In genomic region chr7:35056999-35057398, GRCm38 (mm10) we compare ENCODE assay signal across 7 mouse cellular contexts. TPM values are rescaled to one million over a fixed set of nuclear protein-coding genes. Genes with fewer than 3 reads are reported as not detected.
DNase-seq lines count a peak whose midpoint lies in the region; ATAC-seq and TF ChIP-seq lines count a peak whose summit lies in the region.

No protein-coding gene starts in this region.

- TF ChIP-seq POLR2A in small intestine, adult 2 months (IDR thresholded peaks at IDR 0.05; ENCODE audit: low read depth, low read length) = no peak

- no peak for TF ChIP-seq CTCF in small intestine, adult 2 months (IDR thresholded peaks at IDR 0.05; ENCODE audit: extremely low read depth, insufficient read length, insufficient replicate concordance, low read depth, low read length)

- 10% methylated on average over 10 of the region's 10 CpGs for WGBS in heart, embryonic 14.5 days
- WGBS in liver, embryonic 15.5 days (ENCODE audit: insufficient replicate concordance) = 3% methylated on average over 10 of the region's 10 CpGs
- 3% methylated on average over 10 of the region's 10 CpGs for WGBS in small intestine, adult 2 months

- H3K4me2 ChIP-seq in heart, embryonic 14.5 days (ENCODE audit: low read length) = peak overlapping the region; percentile 82
- H3K4me2 ChIP-seq in liver, embryonic 15.5 days = peak overlapping the region; percentile 88

- no peaks in the 10 kb centered on the region for H3K36me3 ChIP-seq in heart, embryonic 14.5 days (ENCODE audit: control insufficient read depth, insufficient read depth, low read length)
- 0 out of 2 replicates have a peak, but pooled peaks cover 6% of the 10 kb centered on the region for H3K36me3 ChIP-seq in liver, embryonic 15.5 days (replicated peaks)
- no peaks in the 10 kb centered on the region for H3K36me3 ChIP-seq in small intestine, adult 2 months (ENCODE audit: control insufficient read depth, insufficient read depth, low read length)

- H3K9ac ChIP-seq in heart, embryonic 14.5 days (ENCODE audit: low read length) = peak overlapping the region; percentile 92
- H3K9ac ChIP-seq in liver, embryonic 15.5 days = peak overlapping the region; percentile 65

- H3K27ac ChIP-seq in heart, embryonic 14.5 days (replicated peaks in 1 of 2; ENCODE audit: control insufficient read depth in 1 of 2, insufficient read depth in 1 of 2, low read depth in 2 of 2, low read length in 2 of 2) = peak overlapping the region; percentile 14 to 16; a peak in 2 of 4 replicates
- H3K27ac ChIP-seq in liver, embryonic 15.5 days (replicated peaks) = peak overlapping the region; percentile 87
- peak overlapping the region; percentile 85 for H3K27ac ChIP-seq in small intestine, adult 2 months (ENCODE audit: insufficient read depth, low read depth, low read length)

- H3K9me3 ChIP-seq in heart, embryonic 14.5 days (ENCODE audit: control insufficient read depth, low read length) = no peaks in the 10 kb centered on the region
- no peaks in the 10 kb centered on the region for H3K9me3 ChIP-seq in liver, embryonic 15.5 days (replicated peaks)

- no peaks in the 10 kb centered on the region for H3K27me3 ChIP-seq in heart, embryonic 14.5 days (ENCODE audit: control insufficient read depth, insufficient read depth, low read length)
- no peaks in the 10 kb centered on the region for H3K27me3 ChIP-seq in liver, embryonic 15.5 days
- H3K27me3 ChIP-seq in small intestine, adult 2 months (ENCODE audit: control insufficient read depth, insufficient read depth, low read length) = no peaks in the 10 kb centered on the region

- no peak for DNase-seq in embryo, embryonic 10 days (ENCODE audit: low spot score)
- DNase-seq in urinary bladder, postnatal 14 days (ENCODE audit: low spot score) = no peak

- peak; percentile 15 for ATAC-seq in CD4-positive, CD25-positive, alpha-beta regulatory T cell, adult 4 months
- peak; percentile 21 for ATAC-seq in activated CD4-positive, CD25-positive, alpha-beta regulatory T cell, adult 4 months
- ATAC-seq in heart, embryonic 14.5 days (ENCODE audit: insufficient number of reproducible peaks, insufficient read depth, low FRiP score, low read depth) = no peak
- no peak for ATAC-seq in liver, embryonic 15.5 days (ENCODE audit: insufficient read depth)

- peak overlapping the region; percentile 46 to 98 for H3K4me3 ChIP-seq in heart, embryonic 14.5 days (ENCODE audit: control insufficient read depth in 1 of 2, insufficient read depth in 1 of 2, low read depth in 1 of 2, low read length in 2 of 2)
- peak overlapping the region; percentile 93 for H3K4me3 ChIP-seq in liver, embryonic 15.5 days (replicated peaks)
- peak overlapping the region; percentile 94 for H3K4me3 ChIP-seq in small intestine, adult 2 months (ENCODE audit: low read depth, low read length)

- peaks cover 2 to 16% of the 10 kb centered on the region in 2 experiments; a peak in 3 of 4 replicates for H3K4me1 ChIP-seq in heart, embryonic 14.5 days (ENCODE audit: control insufficient read depth in 2 of 2, insufficient read depth in 2 of 2, low read length in 2 of 2)
- H3K4me1 ChIP-seq in liver, embryonic 15.5 days (replicated peaks) = peaks cover 38% of the 10 kb centered on the region
- H3K4me1 ChIP-seq in small intestine, adult 2 months (ENCODE audit: control insufficient read depth, insufficient read depth, insufficient read length, low read length) = peaks cover 3% of the 10 kb centered on the region; the same call in 1 of the 2 replicates

RNA-seq across cellular contexts. Expression of gene Cebpg, which starts 0.6 kb away (rescaled TPM):
- polyA plus RNA-seq in CD4-positive, CD25-positive, alpha-beta regulatory T cell, adult 4 months (2017; shearing (Covaris generic)) = 10 to 100 TPM in 1 of 2 experiments, 1 to 10 TPM in 1; 9.4 to 10.9 TPM
- polyA plus RNA-seq in activated CD4-positive, CD25-positive, alpha-beta regulatory T cell, adult 4 months (2017; shearing (Covaris generic)) = 1 to 10 TPM; 7.8 to 8.6 TPM
- polyA plus RNA-seq in heart, embryonic 14.5 days (2014; fragmentation: Nextera tagmentation; extraction: Ambion mirVana) = 15.7 and 18.3 TPM in 2 replicates
- polyA plus RNA-seq in liver, embryonic 15.5 days (2015; fragmentation: Nextera tagmentation; extraction: Ambion mirVana) = 20.2 and 22.1 TPM in 2 replicates
- 4.3 and 8.0 TPM in 2 replicates for polyA plus RNA-seq in small intestine, adult 2 months (2012; rRNA removed)

Comparison
In these comparisons a context has a peak if more than half of its experiments do, and no peak if none do; other contexts are left out.
1. ATAC-seq: peak in CD4-positive, CD25-positive, alpha-beta regulatory T cell, adult 4 months (single experiment) and activated CD4-positive, CD25-positive, alpha-beta regulatory T cell, adult 4 months (single experiment); none in heart, embryonic 14.5 days (single experiment) and liver, embryonic 15.5 days (single experiment).
2. H3K27ac ChIP-seq: peak in every context shown above with its lines; median percentile 87 in liver, embryonic 15.5 days; 85 in small intestine, adult 2 months; 15 in heart, embryonic 14.5 days.
3. Peak in every context shown above with its lines, with median percentiles within 50 percentile points of each other: H3K4me3 ChIP-seq.